Mouse (Mus musculus) gastrocnemius, postnatal 25 days (tissue): ENCODE results near the gene Cxcl16. TPM values are rescaled to one million over a fixed set of nuclear protein-coding genes. Genes with fewer than 3 reads are reported as not detected.
"Not testable (repeated sequence)": the region's sequence is repeated elsewhere in the genome, so short reads cannot be mapped to it uniquely, and the experiment has no call there.

Experiments
- DNase-seq: peaks from one replicate; pipeline ENCODE4 v3.0.0; 2022
- total RNA-seq, 2 experiments: library from RNA; stranded (reverse); gene quantifications; 1 replicate in 1 of 2; 2 replicates in 1 of 2; pipeline ENCODE4 v1.2.3; 2021

Gene Cxcl16
- total RNA-seq, 2 experiments from 2014 or later: 1.3 to 2.0 TPM

DNA sequence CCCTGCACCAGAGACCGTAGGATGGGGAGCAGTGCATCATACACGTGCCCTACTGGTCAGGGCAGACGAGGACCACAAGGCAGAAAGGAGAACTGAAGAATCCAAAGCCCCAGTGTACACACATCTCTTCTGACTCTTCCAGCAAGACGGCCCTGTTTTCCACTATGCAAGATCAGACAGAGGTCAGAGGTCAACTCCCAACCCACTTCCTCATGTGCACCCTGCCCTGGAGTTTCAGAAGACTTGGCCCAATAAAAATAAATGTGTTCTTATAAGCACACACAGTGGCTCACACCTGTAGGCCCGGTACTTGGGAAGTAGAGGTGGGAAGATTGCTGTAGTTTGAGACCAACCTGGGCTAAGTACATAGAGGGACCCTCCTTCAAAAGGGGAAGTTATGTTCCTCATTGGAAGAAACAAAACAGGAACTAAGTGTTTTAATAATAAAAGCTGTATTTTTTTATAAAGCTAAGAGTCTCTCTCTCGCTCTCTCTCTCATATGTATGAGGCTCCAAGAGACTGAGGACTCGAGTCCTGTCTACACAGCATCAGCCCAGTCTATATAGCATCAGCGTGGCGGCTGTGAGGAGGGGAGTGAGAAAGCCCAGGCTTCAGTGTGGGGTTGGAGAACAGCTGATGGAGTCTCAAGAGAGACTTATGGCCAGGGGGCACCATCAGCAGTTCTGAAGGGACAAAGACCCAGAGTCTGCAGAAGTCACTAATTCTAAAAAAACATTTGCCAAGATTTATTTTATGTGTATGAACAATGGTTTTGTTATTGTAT is 6.3 kb downstream of the Cxcl16 start:
- no peak for DNase-seq

DNA sequence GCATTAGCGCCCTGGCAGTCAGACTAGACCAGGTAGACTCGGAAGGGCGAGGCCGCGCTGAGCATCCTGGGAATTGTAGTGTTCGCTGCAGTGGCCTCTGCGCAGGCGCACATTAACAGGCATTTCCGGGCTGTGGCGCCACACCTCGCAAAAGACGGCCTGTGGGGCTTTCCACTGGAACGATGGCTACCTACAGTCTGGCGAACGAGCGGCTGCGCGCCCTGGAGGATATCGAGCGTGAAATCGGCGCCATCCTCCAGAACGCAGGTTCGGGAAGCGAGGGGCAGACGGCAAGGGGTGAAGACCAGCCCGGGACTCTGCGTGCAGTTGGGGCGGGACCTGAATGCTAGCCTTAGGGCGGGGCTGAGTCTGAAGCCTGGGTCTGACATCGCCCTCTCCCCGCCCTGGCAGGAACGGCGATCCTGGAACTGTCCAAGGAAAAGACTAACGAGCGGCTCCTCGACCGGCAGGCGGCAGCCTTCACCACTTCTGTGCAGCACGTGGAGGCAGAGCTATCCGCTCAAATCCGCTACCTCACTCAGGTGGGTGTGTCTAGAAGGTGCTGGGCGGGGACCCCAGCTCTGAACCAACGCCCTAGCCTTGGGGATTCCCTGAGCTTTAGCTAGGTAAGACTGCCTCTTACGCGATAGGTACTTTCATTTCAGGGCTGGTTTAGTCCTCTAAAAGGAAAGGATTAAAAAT is 7.8 kb downstream of the Cxcl16 start, which contains the start of gene Med11:
Gene Med11 (plus strand): TSS at position 123 of the 702 bp plus-strand sequence.
- DNase-seq: peak; percentile 96

DNA sequence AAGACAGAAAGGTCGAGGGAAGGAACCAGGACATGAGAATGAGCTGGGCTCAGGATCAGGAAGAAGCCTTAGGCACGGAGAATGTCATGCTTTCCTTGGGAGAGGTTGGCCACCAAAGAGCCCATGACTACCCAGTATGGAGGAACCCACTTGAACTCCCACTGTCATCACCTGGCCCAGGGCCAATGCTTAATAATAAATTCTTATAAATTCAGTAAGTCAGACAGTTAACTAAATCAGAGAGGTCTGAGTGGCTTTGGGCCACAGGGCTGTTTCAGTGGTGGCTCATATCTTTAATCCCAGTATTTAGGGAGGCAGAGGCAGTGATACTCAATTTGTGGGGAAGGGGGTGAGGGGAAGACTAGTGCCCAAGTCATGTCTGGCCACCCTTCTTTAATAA is 8.9 kb downstream of the Cxcl16 start:
- DNase-seq: no peak

DNA sequence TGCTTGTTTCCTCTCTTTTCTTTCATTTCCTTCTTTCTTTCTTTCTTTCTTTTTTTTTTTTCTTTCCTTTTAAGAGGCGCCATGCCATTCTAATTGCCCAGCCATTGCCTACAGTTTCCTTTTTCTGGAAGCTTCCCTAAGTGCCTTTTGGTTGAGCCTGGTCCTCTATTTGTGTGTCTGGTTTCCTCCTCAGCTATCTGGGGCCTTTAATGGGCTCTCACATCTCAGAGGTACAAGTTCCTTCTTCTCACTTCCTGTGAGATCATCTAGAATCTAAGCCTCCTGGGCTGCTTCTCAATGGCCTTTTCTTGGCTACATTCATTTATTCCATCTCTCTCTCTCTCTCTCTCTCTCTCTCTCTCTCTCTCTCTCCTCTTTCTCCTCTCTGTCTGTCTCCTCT is 12.4 kb downstream of the Cxcl16 start:
- DNase-seq: no peak

DNA sequence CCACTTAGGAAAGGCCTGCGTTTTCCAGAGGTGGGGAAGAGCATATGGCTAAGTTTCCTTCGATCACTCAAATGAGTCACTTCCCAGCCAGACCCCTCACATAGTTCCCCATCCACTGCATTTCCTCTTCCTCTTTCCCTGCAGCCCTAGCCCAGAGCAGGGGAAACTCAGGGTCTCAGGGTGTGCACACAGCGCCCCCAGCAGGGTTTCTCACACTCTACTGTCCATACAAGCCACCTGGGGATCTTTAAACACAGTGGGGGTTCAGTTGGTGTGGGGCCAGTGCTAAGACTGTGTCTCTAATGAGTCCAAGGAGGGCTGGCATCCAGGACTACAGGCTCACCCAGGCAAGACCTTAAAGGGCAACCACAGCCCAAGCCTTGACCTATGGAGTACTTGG is 13.0 kb downstream of the Cxcl16 start:
- no peak for DNase-seq

DNA sequence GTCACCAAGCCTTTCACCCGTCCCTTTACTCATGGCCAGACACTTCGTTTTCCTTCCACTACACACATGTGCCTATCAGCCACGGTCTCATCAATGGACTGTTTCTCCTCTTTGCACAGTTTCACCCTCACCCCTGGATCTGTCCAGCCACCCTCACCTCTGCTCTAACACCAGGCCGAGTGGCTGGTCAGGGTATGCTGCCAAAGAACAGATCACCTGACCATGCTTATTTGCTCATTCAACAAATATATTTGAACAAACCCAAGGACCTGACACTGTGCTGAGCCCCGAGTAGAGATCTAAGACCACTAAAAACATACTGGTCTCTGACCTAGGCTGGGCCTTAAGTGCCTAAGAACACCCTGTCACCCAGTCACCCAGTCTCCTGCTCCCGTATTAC is 15.1 kb downstream of the Cxcl16 start:
- DNase-seq: no peak

DNA sequence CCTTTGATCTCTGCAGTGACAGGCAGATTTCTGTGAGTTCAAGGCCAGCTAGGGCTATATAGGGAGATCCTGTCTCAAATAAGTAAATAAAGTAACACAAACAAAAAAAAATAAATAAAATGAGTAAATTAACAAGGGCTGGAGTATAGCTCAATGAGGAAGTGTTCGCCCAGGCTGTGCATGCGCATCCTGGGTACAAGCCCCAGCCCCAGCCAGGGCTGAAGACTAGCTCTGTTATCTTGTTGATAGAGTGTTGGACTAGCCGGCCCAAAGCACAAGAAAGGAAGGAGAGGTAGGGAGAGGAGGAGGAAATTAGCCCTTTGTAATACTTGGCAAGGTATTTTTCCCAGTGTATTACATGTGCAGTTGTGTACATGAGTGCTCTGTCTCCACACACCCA is 15.8 kb downstream of the Cxcl16 start:
- no peak for DNase-seq

DNA sequence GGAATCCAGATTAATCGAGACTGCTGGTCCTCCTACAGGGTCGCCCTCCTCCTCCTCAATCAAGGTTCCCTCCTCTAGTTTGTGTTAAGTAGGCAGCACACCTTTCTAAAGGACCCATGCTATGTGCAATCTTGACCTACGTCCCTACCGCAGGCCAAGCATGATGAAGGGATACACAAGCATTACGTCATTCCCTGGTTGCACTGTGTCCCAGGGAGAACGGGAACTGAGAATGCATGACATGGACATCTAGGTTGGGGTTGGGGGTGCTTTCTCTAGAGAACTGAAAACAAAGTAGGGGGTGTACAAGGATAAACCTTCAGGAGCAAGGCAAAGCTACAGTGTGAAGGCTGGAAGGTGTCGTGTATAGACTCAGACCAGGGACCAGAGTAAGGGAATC is 17.9 kb downstream of the Cxcl16 start:
- DNase-seq: no peak

DNA sequence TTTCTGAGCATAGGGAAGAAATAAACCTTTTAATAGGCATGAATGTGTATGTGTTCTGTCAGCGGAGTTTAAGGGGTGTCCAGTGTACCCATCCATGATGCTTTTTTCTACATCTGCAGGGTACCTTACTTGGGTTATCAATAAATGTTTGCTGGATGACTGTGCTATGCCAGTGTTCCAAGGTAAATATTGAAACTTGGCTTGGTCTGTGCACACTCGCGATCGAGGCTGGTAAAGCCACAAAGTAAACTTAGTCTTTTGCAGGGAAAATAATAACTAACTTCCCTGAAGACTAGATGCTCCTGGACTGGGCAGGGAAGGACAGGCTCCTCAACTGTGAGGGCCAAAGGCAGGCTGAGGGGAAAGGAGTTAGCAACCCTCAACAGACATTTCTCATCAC is 19.1 kb downstream of the Cxcl16 start:
- DNase-seq: no peak

DNA sequence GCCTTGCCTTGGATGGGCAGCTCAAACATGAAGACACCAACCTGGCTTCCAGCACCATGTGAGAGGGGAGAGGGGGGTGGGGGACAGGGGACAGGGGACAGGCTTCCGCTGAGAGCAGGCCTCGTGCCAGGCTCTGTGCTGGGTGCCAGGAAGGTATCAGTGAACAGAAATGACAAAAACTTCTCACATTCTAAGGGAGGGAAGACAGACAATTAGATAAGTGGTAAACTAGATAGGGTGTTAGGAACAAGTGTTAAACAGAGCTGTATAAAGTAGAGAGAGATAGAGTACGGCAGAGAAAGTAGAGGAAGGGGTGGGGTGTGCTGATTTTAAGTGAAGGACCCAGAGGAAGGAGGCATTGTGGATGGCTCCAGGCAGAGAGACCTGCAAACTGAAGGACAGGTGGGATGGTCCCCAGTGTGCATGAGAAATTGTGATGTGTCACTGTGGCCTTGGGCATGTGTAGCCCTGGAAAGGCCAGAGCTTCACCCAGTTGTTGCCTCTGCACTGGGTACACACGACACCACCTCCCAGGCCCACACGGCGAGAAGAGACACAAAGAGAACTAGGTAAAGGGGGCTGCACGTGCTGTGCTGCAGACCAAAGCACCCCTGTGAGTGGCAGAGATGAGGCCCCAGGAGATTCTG is 20.9 kb downstream of the Cxcl16 start:
- no peak for DNase-seq

DNA sequence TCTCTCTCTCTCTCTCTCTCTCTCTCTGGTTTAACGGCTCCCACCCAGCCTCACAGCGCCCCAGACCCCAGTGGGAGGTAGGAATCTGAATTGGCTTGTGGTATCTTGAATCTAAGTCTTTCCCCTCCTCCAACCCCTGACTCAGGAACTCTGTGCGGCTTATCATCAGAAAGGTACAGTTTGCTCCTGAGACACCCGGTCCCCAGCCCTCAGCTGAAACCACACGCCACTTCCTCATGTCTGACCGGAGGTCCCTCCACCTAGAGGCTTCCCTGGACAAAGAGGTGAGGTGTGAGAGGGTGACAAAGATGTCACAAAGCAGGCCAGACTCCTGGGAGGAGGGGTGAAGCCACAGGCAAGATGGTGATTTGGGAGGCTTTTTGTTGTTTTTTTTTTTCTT is 22.4 kb downstream of the Cxcl16 start:
- no peak for DNase-seq

DNA sequence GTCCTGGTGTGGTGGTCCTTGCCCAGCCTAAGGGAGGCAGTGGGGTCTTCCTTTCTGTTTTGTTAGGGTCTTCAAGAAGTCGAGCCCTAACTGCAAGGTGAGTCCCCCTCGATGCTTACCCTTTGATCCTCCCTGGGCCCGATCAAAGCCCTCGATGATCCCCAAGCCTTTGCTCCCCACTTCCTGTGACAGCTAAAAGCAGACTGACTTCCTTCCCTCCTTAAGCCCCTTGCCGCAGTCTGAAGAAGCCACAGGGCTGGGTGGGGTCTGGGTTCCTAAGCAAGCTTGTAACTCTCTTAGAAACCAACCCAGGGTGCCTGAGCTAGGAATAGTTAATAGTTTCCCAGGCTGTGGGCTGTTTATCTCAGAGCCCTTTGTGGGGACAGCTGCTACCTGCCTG is 24.3 kb downstream of the Cxcl16 start:
- no peak for DNase-seq

DNA sequence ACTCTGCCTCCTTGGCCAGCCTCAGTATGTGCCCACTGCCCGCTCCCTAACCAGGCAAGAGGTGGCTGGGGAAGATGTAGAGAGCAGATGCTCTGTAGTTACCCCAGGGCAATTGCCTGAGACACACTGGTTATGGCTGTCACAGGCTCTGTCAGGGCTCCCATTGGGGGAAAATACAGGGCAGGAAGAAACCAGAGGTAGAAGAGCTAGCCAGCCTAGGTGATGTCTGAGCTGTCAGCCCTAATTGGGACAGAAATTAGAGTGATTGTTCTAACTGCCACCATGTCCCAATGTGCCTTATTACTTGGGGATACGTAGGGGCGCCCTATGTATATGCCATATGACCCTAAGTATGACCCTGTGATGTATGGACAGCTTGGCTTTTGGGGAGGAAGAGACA is 25.8 kb downstream of the Cxcl16 start:
- DNase-seq: no peak

DNA sequence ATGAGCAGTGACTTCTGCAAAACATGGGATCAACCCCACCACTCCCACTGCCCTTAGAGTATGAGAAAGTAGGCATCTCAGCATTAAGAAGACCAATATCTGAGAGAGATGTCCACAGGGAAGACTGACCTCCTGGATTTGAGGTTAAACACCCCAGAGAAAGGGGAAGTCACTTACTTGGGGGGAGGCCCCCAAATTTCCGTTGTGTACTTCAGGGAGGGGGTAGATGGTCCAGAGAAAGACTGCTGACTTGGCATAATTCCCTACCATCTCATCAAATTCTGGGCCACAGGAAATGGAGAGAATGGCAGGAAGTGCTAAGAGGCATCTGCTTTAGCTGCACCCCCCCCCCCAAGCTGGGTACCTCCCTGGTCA is 26.2 kb downstream of the Cxcl16 start:
- DNase-seq: no peak

DNA sequence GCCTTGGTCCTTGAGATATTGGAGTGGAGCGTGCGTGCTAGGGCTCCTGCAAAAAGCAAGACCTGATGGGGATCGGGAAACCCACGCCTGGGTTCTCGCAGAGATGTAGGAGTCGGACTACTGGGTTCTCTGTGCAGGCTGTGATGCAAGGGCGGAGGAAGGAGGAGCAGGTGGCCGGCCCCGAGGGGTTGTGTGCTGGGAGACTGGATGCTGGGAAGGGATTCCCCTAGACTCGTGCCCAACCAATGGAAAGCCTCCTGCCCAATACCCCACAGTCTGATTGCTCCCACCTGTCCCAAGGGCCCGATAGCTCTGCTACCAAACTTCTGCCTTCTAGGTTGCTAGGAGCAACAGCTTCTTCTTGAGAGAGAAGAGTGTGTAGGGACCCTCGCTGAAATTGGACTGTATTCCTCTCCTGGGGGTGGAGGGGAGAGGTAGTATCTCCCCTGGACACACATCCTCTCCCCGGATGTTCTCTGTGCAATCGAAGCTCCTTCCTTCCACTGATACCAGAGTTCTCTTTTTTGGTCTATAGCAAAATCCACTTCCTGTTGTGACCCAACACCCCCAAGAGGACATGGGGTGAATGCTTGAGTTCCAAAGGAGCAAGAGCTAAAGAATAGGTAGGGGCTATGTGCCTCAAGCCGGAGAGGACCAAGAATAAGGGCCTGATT is 26.8 kb downstream of the Cxcl16 start:
- no peak for DNase-seq

DNA sequence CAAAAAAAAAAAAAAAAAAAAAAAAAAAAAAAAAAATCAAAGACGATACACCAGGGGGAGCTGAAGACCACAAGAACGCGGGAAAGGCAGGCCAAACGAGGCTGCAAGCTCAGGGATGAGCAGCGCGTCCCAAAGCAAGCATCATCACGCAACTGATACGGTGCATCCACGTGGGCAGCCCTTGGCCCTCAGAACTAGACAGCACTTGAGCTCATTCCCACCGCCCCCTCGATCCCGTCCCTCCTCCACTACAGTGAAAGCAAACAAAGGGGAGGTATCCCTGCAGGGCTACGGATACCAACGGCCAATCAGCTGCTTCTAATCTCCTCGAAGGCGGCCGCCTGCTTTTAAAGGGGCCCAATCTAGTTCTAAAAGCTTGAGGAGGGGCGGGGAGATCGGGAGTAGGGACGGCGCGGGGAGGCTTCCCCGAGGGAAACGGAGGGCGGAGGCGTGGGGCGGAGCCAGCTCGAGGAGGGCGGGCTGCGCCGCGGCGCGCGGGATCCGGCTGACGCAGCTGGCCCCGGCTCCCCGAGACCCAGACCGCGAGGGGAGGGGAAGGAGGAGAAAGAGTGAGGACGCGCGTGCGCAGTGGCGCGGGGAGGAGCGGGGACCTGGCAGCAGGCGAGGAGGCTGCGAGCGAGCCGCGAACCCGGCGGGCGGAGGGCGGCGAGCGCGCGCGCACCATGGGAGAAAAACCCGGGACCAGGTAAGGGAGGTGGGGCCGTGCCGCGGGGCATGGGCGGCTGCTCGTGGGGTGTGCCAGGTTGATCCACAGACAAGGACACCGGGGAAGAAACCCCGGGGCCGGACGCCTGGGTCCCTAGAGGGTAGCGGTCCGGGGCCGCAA is 27.5 kb downstream of the Cxcl16 start, which contains the start of gene Arrb2:
Gene Arrb2 (plus strand): TSS at position 588 of the 847 bp plus-strand sequence.
- peak; percentile 98 for DNase-seq

DNA sequence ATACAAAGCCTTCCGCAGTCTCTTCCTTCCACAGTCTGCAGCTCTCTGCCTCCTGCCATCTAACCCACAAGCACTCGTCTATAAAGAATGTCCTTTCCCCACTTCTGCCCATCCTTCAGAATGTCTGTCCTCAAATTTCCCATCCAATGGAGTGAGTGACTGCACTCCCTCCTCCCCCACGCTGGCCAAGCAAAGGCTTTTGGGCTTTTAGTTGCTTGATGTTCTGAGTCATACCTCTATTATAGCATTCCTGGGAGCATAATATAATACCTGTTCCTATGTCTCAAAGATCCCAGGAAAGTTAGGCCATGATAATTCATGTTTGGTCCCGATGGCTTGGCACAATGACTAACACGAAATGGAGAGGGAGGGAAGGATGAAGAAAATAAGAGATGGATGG is 28.2 kb downstream of the Cxcl16 start:
- no peak for DNase-seq

DNA sequence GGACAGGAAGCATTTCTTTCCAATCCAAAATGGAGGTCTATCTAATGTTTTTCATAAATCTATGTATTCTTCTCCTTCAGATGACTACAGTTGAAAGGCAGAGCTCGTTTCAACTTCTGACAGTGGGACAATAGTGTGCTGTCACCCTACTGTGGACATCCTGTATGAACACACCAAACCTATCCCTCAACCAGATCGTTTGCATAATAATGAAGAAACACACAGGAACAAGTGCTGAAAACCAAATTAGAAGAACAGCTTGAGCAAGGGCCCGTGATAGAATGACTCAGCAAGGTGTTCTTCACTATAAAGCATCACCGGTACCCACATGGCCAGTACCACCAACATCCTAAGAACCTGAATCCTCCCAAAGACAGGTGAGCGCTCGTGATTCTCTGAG is 33.2 kb downstream of the Cxcl16 start:
- DNase-seq: not testable (repeated sequence)

DNA sequence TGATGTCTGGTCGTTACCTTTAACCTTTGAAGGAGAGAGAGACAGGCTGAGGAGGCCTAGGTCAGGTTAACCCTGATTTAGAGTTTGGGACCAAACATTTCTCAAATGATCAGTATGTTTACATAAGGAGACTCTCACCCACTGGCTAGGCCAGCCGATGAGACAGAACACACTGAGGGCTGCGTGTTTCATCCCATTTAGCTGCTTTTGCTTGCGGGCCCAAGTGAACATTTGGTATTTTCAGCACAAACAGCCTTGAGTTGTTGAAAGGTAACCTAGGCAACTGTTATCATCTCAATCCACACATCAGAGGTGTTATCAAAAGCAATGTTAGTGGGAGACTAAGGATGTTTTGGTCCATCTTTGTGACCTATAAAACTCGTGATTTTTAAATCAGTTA is 40.3 kb downstream of the Cxcl16 start:
- no peak for DNase-seq

DNA sequence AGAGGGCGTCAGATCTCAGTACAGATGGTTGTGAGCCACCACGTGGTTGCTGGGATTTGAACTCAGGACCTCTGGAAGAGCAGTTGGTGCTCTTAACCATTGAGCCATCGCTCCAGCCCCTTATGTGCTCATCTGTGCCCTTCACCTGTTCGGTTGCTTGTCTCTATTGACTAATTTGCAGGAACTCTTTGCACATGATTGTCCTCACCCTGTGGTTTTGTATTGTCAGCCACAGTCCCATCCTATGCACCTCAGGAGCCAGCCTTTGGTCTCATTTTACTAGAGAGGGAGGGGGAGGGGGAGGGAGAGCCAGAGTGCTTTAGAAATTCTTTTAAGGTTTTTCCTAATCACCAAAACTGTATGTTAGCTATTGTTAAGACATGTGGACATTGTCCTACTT is 41.6 kb downstream of the Cxcl16 start:
- DNase-seq: no peak

DNA sequence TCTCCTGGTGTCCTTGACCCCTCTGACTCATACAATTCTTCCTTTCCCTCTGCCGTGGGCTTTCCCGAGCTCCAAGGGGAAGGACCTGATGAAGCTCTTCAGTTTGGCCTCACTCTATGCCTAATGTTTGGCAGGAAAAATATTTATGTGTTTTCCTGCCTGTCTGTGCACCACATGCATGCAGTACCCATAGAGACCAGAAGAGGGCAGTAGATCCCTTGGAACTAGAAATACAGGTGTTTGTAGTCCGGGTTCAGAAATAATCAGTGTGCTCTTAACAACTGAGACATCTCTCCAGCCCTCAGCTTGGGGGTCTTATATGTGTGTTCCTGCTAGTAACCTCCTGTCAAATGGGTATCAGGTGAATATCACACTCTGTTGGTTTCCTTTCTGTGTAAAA is 45.8 kb downstream of the Cxcl16 start:
- DNase-seq: peak; percentile 33

DNA sequence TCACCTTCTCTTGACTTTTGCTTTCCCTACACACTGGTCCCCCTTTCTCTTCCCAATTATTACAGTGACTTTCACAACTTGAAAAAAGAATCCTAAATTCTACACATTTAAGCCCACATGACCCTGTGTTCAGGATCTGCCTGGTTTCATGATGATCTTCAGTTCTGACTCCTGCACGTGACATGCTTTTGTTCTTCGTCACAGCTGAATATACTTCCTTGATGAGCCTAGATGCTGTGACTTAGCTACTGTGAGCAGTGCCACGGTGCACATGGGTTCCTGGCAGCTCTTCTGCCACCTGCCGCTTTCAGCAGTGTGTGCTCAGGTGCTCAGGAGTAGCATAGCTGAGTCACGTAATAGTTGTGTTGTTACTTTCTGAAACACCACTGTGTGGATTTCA is 47.2 kb downstream of the Cxcl16 start:
- no peak for DNase-seq
